Mouse (Mus musculus) C2C12 (cell line): ENCODE data around the gene Zfhx3.

Experiments
- CEBPB ChIP-seq: IDR thresholded peaks from one replicate; pipeline ENCODE4 v1.6.1; 2011; ENCODE audit warnings: low read depth, mild to moderate bottlenecking, control low read depth, moderate library complexity
- CTCF ChIP-seq: IDR thresholded peaks from one replicate; pipeline ENCODE4 v1.5.1; 2011; ENCODE audit not compliant: control insufficient read depth, insufficient read depth, insufficient read length
- FOSL1 ChIP-seq: IDR thresholded peaks from one replicate; pipeline ENCODE4 v1.8.0; 2011; ENCODE audit warnings: mild to moderate bottlenecking, low read length; ENCODE audit not compliant: poor library complexity, insufficient read depth, severe bottlenecking
- MAX ChIP-seq: IDR thresholded peaks from one replicate; pipeline ENCODE4 v1.6.1; 2011; ENCODE audit warnings: mild to moderate bottlenecking, control low read depth
- MYOD1 ChIP-seq: IDR thresholded peaks from one replicate; pipeline ENCODE4 v1.6.1; 2011; ENCODE audit warnings: low read depth; ENCODE audit not compliant: control insufficient read depth, insufficient read length
- MYOG ChIP-seq: IDR thresholded peaks from one replicate; pipeline ENCODE4 v1.6.1; 2011; ENCODE audit not compliant: control insufficient read depth, insufficient read length; ENCODE audit errors: extremely low read depth
- USF1 ChIP-seq: IDR thresholded peaks from one replicate; pipeline ENCODE4 v1.6.1; 2011; ENCODE audit warnings: low read depth, mild to moderate bottlenecking, control low read depth, moderate library complexity

- TF ChIP-seq CTCF (no peak), USF1 (no peak), CEBPB (no peak), MAX (no peak), MYOG (no peak), FOSL1 (no peak), MYOD1 (no peak)
Observed at GRCm38 (mm10) chr8:108908540-108908939, 966.1 kb downstream of the Zfhx3 start.
